Mouse (Mus musculus) ES-E14 (cell line): ENCODE measurements around the gene Esrp2.

Experiments
- CHD2 ChIP-seq: IDR thresholded peaks from 2 replicates; pipeline ENCODE4 v1.6.1; 2014; ENCODE audit warnings: mild to moderate bottlenecking, low read depth, low read length, inconsistent platforms
- HCFC1 ChIP-seq: IDR thresholded peaks from 2 replicates; pipeline ENCODE4 v1.6.1; 2012; ENCODE audit warnings: low read length, inconsistent platforms, borderline replicate concordance; ENCODE audit not compliant: insufficient read depth
- ZC3H11A ChIP-seq: IDR thresholded peaks from 2 replicates; pipeline ENCODE4 v1.6.1; 2012; ENCODE audit warnings: low read depth, mild to moderate bottlenecking, inconsistent platforms, low read length, borderline replicate concordance
- ZNF384 ChIP-seq: IDR thresholded peaks from 2 replicates; pipeline ENCODE4 v1.6.1; 2012; ENCODE audit warnings: low read depth, low read length, inconsistent platforms

DNA sequence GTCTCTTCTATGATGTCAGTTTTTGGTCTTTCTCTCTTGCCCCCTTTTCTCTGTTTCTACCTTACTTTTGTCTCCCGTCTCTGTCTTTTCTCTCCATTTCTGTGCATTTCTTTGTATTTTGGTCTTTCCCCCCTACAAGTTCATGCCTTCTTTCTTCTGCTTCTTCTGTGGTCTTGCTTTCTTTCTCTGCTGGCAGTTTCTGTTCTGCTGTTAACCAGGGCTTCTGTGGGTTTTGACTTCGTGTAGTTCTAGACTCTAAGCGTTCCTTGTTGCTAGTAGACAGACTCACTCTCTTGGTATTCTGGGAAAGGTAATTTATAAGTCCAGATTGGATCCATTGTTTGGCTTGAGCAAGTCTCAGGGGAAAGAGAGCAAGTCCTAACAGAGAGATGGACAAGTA, 49.6 kb upstream of the Esrp2 start:
- TF ChIP-seq ZC3H11A = no peak
- TF ChIP-seq ZNF384 = no peak
- TF ChIP-seq HCFC1 = no peak
- no peak for TF ChIP-seq CHD2
